Mouse (Mus musculus): ENCODE measurements around the gene Cdc42bpb. TPM values are rescaled to one million over a fixed set of nuclear protein-coding genes. Genes with fewer than 3 reads are reported as not detected.
A peak's percentile ranks its signal among the peaks of the same experiment; 100 is the strongest.

Gene Cdc42bpb
- 5.9 and 6.7 TPM in 2 replicates for polyA plus RNA-seq (2015; fragmentation: Nextera tagmentation; extraction: Ambion mirVana)

- H3K36me3 ChIP-seq: no peaks in the 10 kb centered on the region
- peak within 1 kb of the TSS; percentile 79 for H3K9ac ChIP-seq
- DNase-seq: peak; percentile 57
- no peaks in the 10 kb centered on the region for H3K9me3 ChIP-seq (replicated peaks)
- peak within 1 kb of the TSS; percentile 81 for H3K4me2 ChIP-seq
- under 1% methylated on average over 94 of the region's 94 CpGs for WGBS (ENCODE audit: insufficient replicate concordance)
- peaks cover 36% of the 10 kb centered on the region for H3K4me1 ChIP-seq (replicated peaks)
- peak within 1 kb of the TSS; percentile 75 for H3K4me3 ChIP-seq (replicated peaks)
- peak within 1 kb of the TSS; percentile 81 for H3K27ac ChIP-seq
- peaks cover 73% of the 10 kb centered on the region for H3K27me3 ChIP-seq
- ATAC-seq (ENCODE audit: low read depth): peak; percentile 88
These were observed at the start of gene Cdc42bpb for GRCm38 (mm10) chr12:111377376-111377973. Gene Cdc42bpb (minus strand): TSS chr12:111377718.

GRCm38 (mm10) chr12:111425789-111426460, 48.4 kb upstream of the Cdc42bpb start:
- ATAC-seq (ENCODE audit: low read depth) (peak; percentile 49), DNase-seq (peak; percentile 81)
- Histone ChIP-seq H3K36me3 (0 out of 2 replicates have a peak, but pooled peaks cover 6% of the 10 kb centered on the region), H3K27ac (no peak overlapping the region), H3K4me1 (replicated peaks) (peaks cover 81% of the 10 kb centered on the region), H3K9me3 (replicated peaks) (no peaks in the 10 kb centered on the region), H3K4me2 (no peak overlapping the region), H3K4me3 (replicated peaks) (no peak overlapping the region), H3K27me3 (peaks cover 92% of the 10 kb centered on the region), H3K9ac (no peak overlapping the region)
- WGBS (ENCODE audit: insufficient replicate concordance): 21% methylated on average over 29 of the region's 29 CpGs

GRCm38 (mm10) chr12:111425258-111425657, 47.7 kb upstream of the Cdc42bpb start:
- H3K4me3 ChIP-seq (replicated peaks): no peak overlapping the region
- H3K27ac ChIP-seq: no peak overlapping the region
- H3K4me1 ChIP-seq (replicated peaks): peaks cover 81% of the 10 kb centered on the region
- DNase-seq (peak; percentile 67), ATAC-seq (ENCODE audit: low read depth) (no peak)
- 2% methylated on average over 15 of the region's 15 CpGs for WGBS (ENCODE audit: insufficient replicate concordance)
- H3K4me2 ChIP-seq: no peak overlapping the region
- no peaks in the 10 kb centered on the region for H3K9me3 ChIP-seq (replicated peaks)
- 0 out of 2 replicates have a peak, but pooled peaks cover 6% of the 10 kb centered on the region for H3K36me3 ChIP-seq
- no peak overlapping the region for H3K9ac ChIP-seq
- H3K27me3 ChIP-seq: peaks cover 89% of the 10 kb centered on the region

- WGBS (ENCODE audit: insufficient replicate concordance): 37% methylated on average over 9 of the region's 9 CpGs
These were observed 47.0 kb upstream of the Cdc42bpb start for GRCm38 (mm10) chr12:111424547-111424946.

GRCm38 (mm10) chr12:111423570-111424129, 46.1 kb upstream of the Cdc42bpb start:
- WGBS (ENCODE audit: insufficient replicate concordance): 20% methylated on average over 43 of the region's 43 CpGs
- no peak for ATAC-seq (ENCODE audit: low read depth)
- no peaks in the 10 kb centered on the region for H3K9me3 ChIP-seq (replicated peaks)
- H3K27ac ChIP-seq: no peak overlapping the region
- no peak for DNase-seq
- no peak overlapping the region for H3K4me2 ChIP-seq
- H3K4me3 ChIP-seq (replicated peaks): no peak overlapping the region
- H3K36me3 ChIP-seq: 0 out of 2 replicates have a peak, but pooled peaks cover 6% of the 10 kb centered on the region
- peaks cover 88% of the 10 kb centered on the region for H3K27me3 ChIP-seq
- H3K4me1 ChIP-seq (replicated peaks): peaks cover 81% of the 10 kb centered on the region
- H3K9ac ChIP-seq: no peak overlapping the region

More at GRCm38 (mm10) chr12:111424547-111424946, 47.0 kb upstream of the Cdc42bpb start:
- ATAC-seq (ENCODE audit: low read depth): no peak
- 0 out of 2 replicates have a peak, but pooled peaks cover 6% of the 10 kb centered on the region for H3K36me3 ChIP-seq
- H3K4me1 ChIP-seq (replicated peaks): peaks cover 81% of the 10 kb centered on the region
- H3K4me3 ChIP-seq (replicated peaks): no peak overlapping the region
- no peak for DNase-seq
- no peak overlapping the region for H3K27ac ChIP-seq
- no peak overlapping the region for H3K4me2 ChIP-seq
- peaks cover 88% of the 10 kb centered on the region for H3K27me3 ChIP-seq
- no peak overlapping the region for H3K9ac ChIP-seq
- no peaks in the 10 kb centered on the region for H3K9me3 ChIP-seq (replicated peaks)

GRCm38 (mm10) chr12:111422852-111423251, 45.3 kb upstream of the Cdc42bpb start:
- no peak overlapping the region for H3K4me3 ChIP-seq (replicated peaks)
- no peaks in the 10 kb centered on the region for H3K9me3 ChIP-seq (replicated peaks)
- H3K9ac ChIP-seq: no peak overlapping the region
- H3K4me1 ChIP-seq (replicated peaks): peaks cover 79% of the 10 kb centered on the region
- H3K4me2 ChIP-seq: no peak overlapping the region
- ATAC-seq (ENCODE audit: low read depth) (no peak), DNase-seq (no peak)
- no peak overlapping the region for H3K27ac ChIP-seq
- 0 out of 2 replicates have a peak, but pooled peaks cover 6% of the 10 kb centered on the region for H3K36me3 ChIP-seq
- WGBS (ENCODE audit: insufficient replicate concordance): 50% methylated on average over 5 of the region's 5 CpGs
- H3K27me3 ChIP-seq: peaks cover 86% of the 10 kb centered on the region

- H3K4me3 ChIP-seq (replicated peaks): peak overlapping the region; percentile 23; the same call in 1 of the 2 replicates
- H3K4me1 ChIP-seq (replicated peaks): peaks cover 79% of the 10 kb centered on the region
- ATAC-seq (ENCODE audit: low read depth) (peak; percentile 46), DNase-seq (no peak)
- peak overlapping the region; percentile 43; the same call in 1 of the 2 replicates for H3K9ac ChIP-seq
- peak overlapping the region; percentile 69 for H3K27ac ChIP-seq
- peak overlapping the region; percentile 51 for H3K4me2 ChIP-seq
- H3K36me3 ChIP-seq: 0 out of 2 replicates have a peak, but pooled peaks cover 3% of the 10 kb centered on the region
- peaks cover 88% of the 10 kb centered on the region for H3K27me3 ChIP-seq
- no peaks in the 10 kb centered on the region for H3K9me3 ChIP-seq (replicated peaks)
- 16% methylated on average over 7 of the region's 7 CpGs for WGBS (ENCODE audit: insufficient replicate concordance)
These were observed 43.6 kb upstream of the Cdc42bpb start for GRCm38 (mm10) chr12:111420946-111421709.

- 22% methylated on average over 5 of the region's 5 CpGs for WGBS (ENCODE audit: insufficient replicate concordance)
- H3K27me3 ChIP-seq: peaks cover 87% of the 10 kb centered on the region
- peaks cover 72% of the 10 kb centered on the region for H3K4me1 ChIP-seq (replicated peaks)
- H3K9me3 ChIP-seq (replicated peaks): no peaks in the 10 kb centered on the region
- peak overlapping the region; percentile 69 for H3K27ac ChIP-seq
- peak overlapping the region; percentile 51 for H3K4me2 ChIP-seq
- H3K4me3 ChIP-seq (replicated peaks): no peak overlapping the region
- H3K36me3 ChIP-seq: 0 out of 2 replicates have a peak, but pooled peaks cover 3% of the 10 kb centered on the region
- ATAC-seq (ENCODE audit: low read depth) (no peak), DNase-seq (no peak)
- H3K9ac ChIP-seq: no peak overlapping the region
These were observed 42.4 kb upstream of the Cdc42bpb start for GRCm38 (mm10) chr12:111419918-111420317.

- ATAC-seq (ENCODE audit: low read depth) (peak; percentile 58), DNase-seq (no peak)
- 6% methylated on average over 17 of the region's 17 CpGs for WGBS (ENCODE audit: insufficient replicate concordance)
- H3K9me3 ChIP-seq (replicated peaks): no peaks in the 10 kb centered on the region
- peak within 1 kb of the TSS; percentile 59 for H3K4me2 ChIP-seq
- peak within 1 kb of the TSS; percentile 49 for H3K4me3 ChIP-seq (replicated peaks)
- H3K27me3 ChIP-seq: peaks cover 68% of the 10 kb centered on the region
- H3K9ac ChIP-seq: peak within 1 kb of the TSS; percentile 45; the same call in 1 of the 2 replicates
- peak within 1 kb of the TSS; percentile 73 for H3K27ac ChIP-seq
- peaks cover 66% of the 10 kb centered on the region for H3K4me1 ChIP-seq (replicated peaks)
- no peaks in the 10 kb centered on the region for H3K36me3 ChIP-seq
These were observed 39.6 kb upstream of the Cdc42bpb start, which contains the start of gene Exoc3l4 for GRCm38 (mm10) chr12:111416921-111417779. Gene Exoc3l4 (plus strand): TSS chr12:111417017.

- Histone ChIP-seq H3K4me1 (replicated peaks) (peaks cover 30% of the 10 kb centered on the region), H3K4me3 (replicated peaks) (peak overlapping the region; percentile 31; the same call in 1 of the 2 replicates), H3K9ac (0 out of 2 replicates have a peak overlapping the region, but pooled peaks have one; percentile 29), H3K9me3 (replicated peaks) (no peaks in the 10 kb centered on the region), H3K27me3 (peaks cover 71% of the 10 kb centered on the region), H3K36me3 (no peaks in the 10 kb centered on the region), H3K4me2 (peak overlapping the region; percentile 56), H3K27ac (no peak overlapping the region)
- 2% methylated on average over 21 of the region's 21 CpGs for WGBS (ENCODE audit: insufficient replicate concordance)
- ATAC-seq (ENCODE audit: low read depth) (peak; percentile 75), DNase-seq (peak; percentile 74)
These were observed 35.8 kb upstream of the Cdc42bpb start for GRCm38 (mm10) chr12:111413300-111413699.

Data from liver, embryonic 13.5 days (tissue).